Mouse (Mus musculus) intestine, embryonic 15.5 days (tissue): ENCODE data around the gene Tmco5b. TPM values are rescaled to one million over a fixed set of nuclear protein-coding genes. Genes with fewer than 3 reads are reported as not detected.

Source experiments
- ATAC-seq: fragments of 200-750 bp; cut with Nextera tagmentation; 2 replicates; pipeline ENCODE4 v1.8.0; 2017; ENCODE audit warnings: moderate TSS enrichment, moderate library complexity
- H3K27ac ChIP-seq: fragments of 300-500 bp; sonication (generic); 2 replicates; pipeline ENCODE4 v1.5.1; 2015; ENCODE audit warnings: mild to moderate bottlenecking, inconsistent platforms
- H3K27me3 ChIP-seq: fragments of 300-500 bp; sonication (generic); replicated peaks from 2 replicates; pipeline ENCODE4 v1.6.1; 2015; ENCODE audit warnings: inconsistent platforms
- H3K36me3 ChIP-seq: fragments of 300-500 bp; sonication (generic); 2 replicates; pipeline ENCODE4 v1.6.1; 2015; ENCODE audit warnings: inconsistent platforms
- H3K4me1 ChIP-seq: fragments of 300-500 bp; sonication (generic); replicated peaks from 2 replicates; pipeline ENCODE4 v1.6.1; 2015; ENCODE audit warnings: inconsistent platforms
- H3K4me2 ChIP-seq: fragments of 300-500 bp; sonication (generic); replicated peaks from 2 replicates; pipeline ENCODE4 v1.6.1; 2015; ENCODE audit warnings: mild to moderate bottlenecking, inconsistent platforms
- H3K4me3 ChIP-seq: fragments of 300-500 bp; sonication (generic); replicated peaks from 2 replicates; pipeline ENCODE4 v1.5.1; 2015; ENCODE audit warnings: inconsistent platforms
- H3K9ac ChIP-seq: fragments of 300-500 bp; sonication (generic); 2 replicates; pipeline ENCODE4 v1.6.1; 2015; ENCODE audit warnings: inconsistent platforms
- H3K9me3 ChIP-seq: fragments of 300-500 bp; sonication (generic); 2 replicates; pipeline ENCODE4 v1.6.1; 2016; ENCODE audit warnings: inconsistent platforms
- WGBS: fragments of 180-500 bp; shearing (Covaris S2); methylation state at CpG from one replicate; pipeline ENCODE4 v1.1.7; 2015; 5-methylcytosine and 5-hydroxymethylcytosine counted together
- polyA plus RNA-seq: library from polyadenylated mRNA; unstranded; fragments of >200 nt; fragmentation: Nextera tagmentation; extraction: Ambion mirVana; gene quantifications from 2 replicates; pipeline ENCODE4 v1.2.1, GENCODE M21; 2015

Tmco5b gene
- polyA plus RNA-seq: not detected in 2 replicates

DNA sequence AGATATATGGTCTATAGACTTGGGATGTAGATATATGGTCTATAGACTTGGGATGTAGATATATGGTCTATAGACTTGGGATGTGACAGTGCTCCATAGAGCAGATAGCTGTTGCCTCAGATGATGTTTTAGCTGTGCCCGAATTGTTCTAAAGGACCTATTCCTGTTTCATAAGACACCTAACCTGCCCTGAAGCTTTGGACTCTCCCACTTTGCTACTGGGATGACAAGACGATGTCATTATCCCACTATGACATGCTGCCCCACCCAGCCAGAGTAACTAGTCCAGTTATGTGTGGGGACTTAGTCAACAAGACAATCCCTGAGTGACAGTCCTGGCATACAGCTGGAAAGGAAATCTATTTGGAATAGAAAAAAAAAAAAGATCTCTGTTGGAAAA lies at the start of gene Tmco5b:
Gene Tmco5b, plus strand, starts transcription at position 301 of the 400 bp plus-strand sequence.
- ATAC-seq: no peak
- no peaks in the 10 kb centered on the region for H3K9me3 ChIP-seq
- no peak within 1 kb of the TSS for H3K9ac ChIP-seq
- H3K27ac ChIP-seq: no peak within 1 kb of the TSS
- no peak within 1 kb of the TSS for H3K4me3 ChIP-seq
- no peaks in the 10 kb centered on the region for H3K36me3 ChIP-seq
- 84% methylated on average over 2 of the region's 2 CpGs for WGBS
- no peaks in the 10 kb centered on the region for H3K4me1 ChIP-seq
- H3K27me3 ChIP-seq: no peaks in the 10 kb centered on the region
- no peak within 1 kb of the TSS for H3K4me2 ChIP-seq

DNA sequence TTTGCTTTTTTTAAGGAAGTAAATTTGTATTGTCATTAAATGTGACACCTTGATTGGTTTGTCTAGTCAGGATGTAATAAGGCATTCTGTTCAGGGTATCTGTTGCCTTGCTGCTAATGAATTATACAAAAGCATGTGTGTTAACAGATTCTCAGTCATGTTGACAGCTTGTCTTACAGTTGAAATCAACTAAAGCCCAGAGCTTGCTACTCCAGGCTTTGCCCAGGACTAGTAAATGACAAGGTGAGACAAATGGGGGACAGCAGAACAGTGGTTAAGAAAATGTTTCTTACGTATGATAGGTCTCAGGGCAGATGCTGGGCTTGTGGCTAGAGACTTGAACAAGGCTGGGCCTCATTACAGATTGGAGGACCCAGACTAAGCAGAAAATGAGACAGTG lies 48.5 kb upstream of the Tmco5b start:
- Histone ChIP-seq H3K27ac (no peak overlapping the region), H3K36me3 (no peaks in the 10 kb centered on the region), H3K9me3 (no peaks in the 10 kb centered on the region), H3K4me1 (no peaks in the 10 kb centered on the region), H3K4me3 (no peak overlapping the region), H3K9ac (no peak overlapping the region), H3K4me2 (no peak overlapping the region), H3K27me3 (no peaks in the 10 kb centered on the region)
- no peak for ATAC-seq
- 76% methylated on average over 1 of the region's 1 CpGs for WGBS

DNA sequence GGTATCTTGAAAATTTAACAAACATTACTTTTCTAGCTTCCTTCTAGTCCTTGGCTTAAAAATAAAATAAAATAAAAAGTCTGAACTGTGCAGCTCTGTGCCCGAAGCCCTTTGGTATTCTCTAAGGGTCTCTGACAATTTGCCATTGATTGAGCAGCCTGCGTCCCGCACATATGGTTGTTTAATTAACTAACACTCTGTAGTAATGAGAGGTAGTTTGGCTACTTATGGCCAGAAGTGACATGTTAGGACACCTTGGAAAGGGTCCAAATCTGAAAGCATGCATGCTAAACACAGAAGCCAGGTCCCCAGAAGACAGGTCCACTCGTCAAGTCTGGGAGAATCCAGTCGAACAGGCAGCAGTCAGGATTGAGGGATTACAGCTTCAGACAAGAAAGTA lies 46.7 kb upstream of the Tmco5b start:
- Histone ChIP-seq H3K9ac (no peak overlapping the region), H3K36me3 (no peaks in the 10 kb centered on the region), H3K27ac (no peak overlapping the region), H3K4me2 (no peak overlapping the region), H3K9me3 (no peaks in the 10 kb centered on the region), H3K4me1 (no peaks in the 10 kb centered on the region), H3K4me3 (no peak overlapping the region), H3K27me3 (no peaks in the 10 kb centered on the region)
- WGBS: 67% methylated on average over 5 of the region's 5 CpGs
- no peak for ATAC-seq

DNA sequence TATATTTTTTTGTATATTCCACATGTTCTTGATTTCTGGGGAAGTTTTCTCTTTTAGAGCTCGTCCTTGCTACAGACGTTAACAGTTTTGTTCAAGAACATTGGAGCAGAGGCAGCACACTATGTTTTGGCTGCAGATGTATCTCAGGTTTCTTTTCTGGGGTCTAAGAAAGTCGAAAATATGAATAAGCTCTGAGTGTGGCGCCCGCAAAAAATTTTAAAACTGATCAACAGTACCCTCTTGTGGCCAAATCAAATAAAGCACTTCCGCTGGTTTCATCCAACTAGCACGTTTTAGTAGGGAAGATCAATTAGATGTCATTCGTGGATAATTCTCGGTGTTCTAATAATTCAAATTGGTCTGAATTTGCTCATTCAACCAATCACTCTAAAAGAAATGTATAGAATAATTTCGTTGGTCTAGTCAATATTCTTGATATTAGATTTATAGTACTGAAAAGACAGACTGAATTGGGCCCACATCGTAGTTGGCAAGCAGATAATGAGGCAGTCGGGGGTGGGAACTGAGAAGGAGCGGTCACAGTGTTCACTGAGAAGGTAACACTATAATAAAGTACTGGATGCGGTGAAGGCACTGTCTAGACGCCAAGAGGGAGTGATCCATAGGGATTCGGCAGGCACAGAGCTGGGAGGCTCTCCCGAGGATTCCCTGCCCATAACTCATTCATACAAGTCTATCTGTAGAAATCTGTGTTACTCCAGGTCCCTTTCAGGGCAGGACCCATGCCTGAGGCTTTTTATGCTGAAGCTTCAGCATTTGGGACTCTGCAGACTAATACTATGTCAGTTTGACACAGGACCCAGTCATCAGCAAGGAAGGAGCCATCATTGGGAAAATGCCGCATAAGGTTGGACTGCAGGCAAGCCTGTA lies 17.1 kb downstream of the Tmco5b start:
- Histone ChIP-seq H3K9ac (no peak overlapping the region), H3K36me3 (no peaks in the 10 kb centered on the region), H3K4me1 (no peaks in the 10 kb centered on the region), H3K9me3 (no peaks in the 10 kb centered on the region), H3K27me3 (no peaks in the 10 kb centered on the region), H3K4me2 (no peak overlapping the region), H3K4me3 (no peak overlapping the region), H3K27ac (no peak overlapping the region)
- WGBS: 35% methylated on average over 18 of the region's 18 CpGs
- ATAC-seq: 0 out of 2 replicates have a peak, but pooled peaks have one; percentile 23

DNA sequence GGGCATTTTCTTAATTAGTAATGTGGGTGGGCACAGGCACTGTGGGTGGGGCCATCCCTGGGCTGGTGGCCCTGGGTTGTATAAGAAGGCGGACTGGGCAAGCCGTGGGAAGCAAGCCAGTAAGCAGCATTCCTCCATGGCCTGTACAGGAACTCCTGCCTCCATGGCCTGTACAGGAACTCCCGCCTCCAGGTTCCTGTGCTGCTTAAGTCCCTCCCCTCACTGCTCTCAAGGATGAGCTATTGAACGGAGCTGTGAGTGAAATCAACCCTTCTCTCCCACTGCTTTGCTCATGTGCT lies 17.7 kb downstream of the Tmco5b start:
- Histone ChIP-seq H3K36me3 (no peaks in the 10 kb centered on the region), H3K9me3 (no peaks in the 10 kb centered on the region), H3K4me2 (no peak overlapping the region), H3K4me1 (no peaks in the 10 kb centered on the region), H3K9ac (no peak overlapping the region), H3K27ac (no peak overlapping the region), H3K4me3 (no peak overlapping the region), H3K27me3 (no peaks in the 10 kb centered on the region)
- WGBS: 70% methylated on average over 4 of the region's 4 CpGs
- peak; percentile 20; the same call in 1 of the 2 replicates for ATAC-seq

DNA sequence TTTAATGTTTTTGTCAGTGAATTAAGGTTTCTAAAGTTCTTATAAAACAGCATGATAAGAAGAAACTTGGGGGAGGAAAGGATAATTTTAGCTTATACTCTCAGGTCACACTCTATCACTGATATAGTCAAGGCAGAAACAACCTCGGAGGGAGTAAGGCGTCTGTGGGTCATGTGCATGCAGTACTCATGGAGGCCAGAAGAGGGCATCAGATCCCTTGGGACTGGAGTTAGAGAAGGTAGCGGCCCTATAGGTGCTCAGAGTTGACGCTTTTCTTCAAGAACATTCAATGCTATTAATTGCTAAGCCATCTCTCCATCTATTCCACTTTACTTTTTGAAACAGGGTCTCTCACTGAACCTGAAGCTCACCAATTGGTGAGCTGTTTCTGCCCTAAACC lies 19.8 kb downstream of the Tmco5b start:
- H3K9ac ChIP-seq: no peak overlapping the region
- no peak overlapping the region for H3K4me2 ChIP-seq
- H3K27me3 ChIP-seq: no peaks in the 10 kb centered on the region
- H3K36me3 ChIP-seq: no peaks in the 10 kb centered on the region
- peak; percentile 76 for ATAC-seq
- H3K9me3 ChIP-seq: no peaks in the 10 kb centered on the region
- no peak overlapping the region for H3K4me3 ChIP-seq
- H3K4me1 ChIP-seq: no peaks in the 10 kb centered on the region
- no peak overlapping the region for H3K27ac ChIP-seq
- 5% methylated on average over 4 of the region's 4 CpGs for WGBS

DNA sequence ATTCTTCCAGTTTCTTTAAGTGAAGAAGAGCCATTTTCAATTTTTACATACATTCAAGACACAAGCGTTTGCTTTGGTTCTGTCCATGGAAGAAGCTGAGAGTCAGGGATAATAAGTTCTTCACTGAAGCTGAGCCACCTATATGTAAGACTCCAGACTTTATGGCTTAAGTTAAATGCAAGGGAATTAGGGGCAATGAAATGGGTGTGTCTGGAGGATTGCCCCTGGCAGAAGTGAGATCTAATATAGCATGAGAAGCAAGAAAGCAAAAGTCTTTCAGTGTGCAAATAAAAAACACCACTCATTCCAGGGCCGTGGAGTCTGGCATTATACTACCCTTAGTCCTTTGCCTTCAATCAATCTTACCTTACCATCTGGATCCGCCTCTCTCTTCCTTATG lies 25.7 kb downstream of the Tmco5b start:
- Histone ChIP-seq H3K4me1 (no peaks in the 10 kb centered on the region), H3K27me3 (no peaks in the 10 kb centered on the region), H3K27ac (no peak overlapping the region), H3K4me2 (no peak overlapping the region), H3K4me3 (no peak overlapping the region), H3K9me3 (no peaks in the 10 kb centered on the region), H3K36me3 (no peaks in the 10 kb centered on the region), H3K9ac (no peak overlapping the region)
- 63% methylated on average over 3 of the region's 3 CpGs for WGBS
- ATAC-seq: peak; percentile 65

DNA sequence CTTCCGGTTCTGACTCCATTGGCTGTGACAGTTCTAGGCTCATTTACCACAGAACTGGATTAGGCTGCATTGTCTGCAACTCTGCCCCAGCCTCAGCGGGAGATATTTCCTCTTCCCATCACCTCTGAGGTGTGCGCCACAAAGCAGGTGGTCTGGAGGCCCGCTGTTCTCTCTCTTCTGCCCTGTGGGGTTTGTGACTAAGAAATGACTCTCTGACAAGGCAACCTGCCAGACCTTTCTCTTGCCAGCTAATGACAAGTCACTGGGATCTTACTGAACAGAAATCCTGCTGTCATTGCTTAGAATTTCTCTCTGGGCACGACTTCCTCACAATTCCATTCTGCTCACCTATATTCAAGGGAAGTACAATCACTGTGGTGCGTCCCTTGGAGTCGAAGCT lies 37.5 kb downstream of the Tmco5b start:
- Histone ChIP-seq H3K9ac (no peak overlapping the region), H3K9me3 (no peaks in the 10 kb centered on the region), H3K27me3 (no peaks in the 10 kb centered on the region), H3K36me3 (no peaks in the 10 kb centered on the region), H3K27ac (no peak overlapping the region), H3K4me2 (no peak overlapping the region), H3K4me3 (no peak overlapping the region), H3K4me1 (0 out of 2 replicates have a peak, but pooled peaks cover 3% of the 10 kb centered on the region)
- ATAC-seq: no peak
- 41% methylated on average over 7 of the region's 7 CpGs for WGBS

DNA sequence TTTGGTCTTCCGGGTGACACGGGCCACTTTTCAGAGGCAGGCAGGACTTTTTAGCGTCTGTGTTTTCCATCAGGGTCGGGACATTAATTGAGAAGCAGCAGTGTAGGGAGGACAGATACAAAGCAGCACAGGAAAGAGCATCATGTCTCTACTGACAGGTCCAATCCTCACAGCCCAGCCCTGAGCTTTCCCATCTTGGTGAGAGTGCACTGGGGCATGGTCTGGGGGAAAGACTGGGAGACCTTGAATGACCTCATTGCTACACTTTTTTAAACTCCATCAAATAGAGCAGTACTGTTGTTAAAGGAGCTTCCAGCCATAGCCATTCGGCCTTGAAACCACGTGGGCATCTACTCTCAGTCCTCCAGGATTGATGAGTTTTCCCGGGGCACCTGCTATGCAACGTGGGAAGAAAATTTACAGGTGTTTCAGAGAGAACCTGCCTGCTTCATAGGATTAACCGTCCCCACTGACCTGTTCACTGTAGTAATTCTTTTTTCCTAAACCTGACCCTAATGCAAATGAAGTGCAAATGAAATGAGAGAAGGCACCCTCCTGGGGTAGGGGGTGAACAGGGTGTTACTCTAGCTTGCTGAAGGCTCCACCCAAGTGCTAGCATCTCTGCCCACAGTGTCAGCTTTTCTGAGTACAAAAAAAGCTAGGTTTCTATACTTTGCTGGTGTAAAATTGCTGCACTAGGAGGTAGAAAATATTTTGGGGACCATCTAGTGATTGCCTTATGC lies 48.4 kb downstream of the Tmco5b start:
- Histone ChIP-seq H3K9ac (no peak overlapping the region), H3K4me2 (no peak overlapping the region), H3K4me1 (no peaks in the 10 kb centered on the region), H3K27ac (no peak overlapping the region), H3K9me3 (no peaks in the 10 kb centered on the region), H3K27me3 (no peaks in the 10 kb centered on the region), H3K4me3 (no peak overlapping the region), H3K36me3 (no peaks in the 10 kb centered on the region)
- WGBS: 47% methylated on average over 9 of the region's 9 CpGs
- ATAC-seq: no peak

DNA sequence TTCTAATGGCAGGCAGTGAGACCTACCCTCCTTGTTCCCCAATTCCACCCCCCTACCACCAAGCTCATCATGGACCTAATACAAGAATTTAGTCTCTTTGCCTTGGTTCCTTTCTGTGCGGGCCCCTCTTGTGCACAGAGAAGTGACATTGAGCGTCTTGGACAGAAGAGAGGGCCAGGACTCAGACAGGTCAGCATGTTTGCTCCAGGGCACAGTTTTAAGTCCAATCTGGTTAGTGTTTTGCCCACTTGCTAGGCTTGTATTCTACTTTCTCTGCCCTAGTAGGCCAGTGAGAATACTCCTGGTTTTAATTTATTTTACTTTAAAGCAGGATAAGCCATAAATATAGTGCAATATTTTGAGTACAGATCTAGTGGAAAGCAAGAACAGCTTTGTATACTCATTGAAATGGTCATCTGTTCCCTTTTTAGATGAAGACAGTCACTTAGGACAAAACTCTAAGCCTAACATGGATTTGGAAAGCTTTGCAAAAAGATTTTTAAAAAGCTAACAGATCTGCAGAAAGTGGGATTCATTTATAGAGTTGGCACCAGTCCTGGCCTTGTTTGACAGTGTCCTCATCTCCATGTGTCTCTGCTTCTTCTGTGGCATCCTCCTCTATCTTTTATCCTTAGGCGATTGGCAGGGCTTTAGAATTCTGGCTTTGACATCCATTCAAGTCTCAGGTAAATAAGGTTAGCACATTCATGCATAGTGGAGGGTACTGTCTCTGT lies 50.2 kb downstream of the Tmco5b start:
- no peaks in the 10 kb centered on the region for H3K27me3 ChIP-seq
- no peaks in the 10 kb centered on the region for H3K4me1 ChIP-seq
- H3K4me2 ChIP-seq: no peak overlapping the region
- no peak overlapping the region for H3K4me3 ChIP-seq
- no peak overlapping the region for H3K27ac ChIP-seq
- H3K36me3 ChIP-seq: no peaks in the 10 kb centered on the region
- no peak for ATAC-seq
- WGBS: 91% methylated on average over 3 of the region's 3 CpGs
- H3K9me3 ChIP-seq: no peaks in the 10 kb centered on the region
- H3K9ac ChIP-seq: no peak overlapping the region

DNA sequence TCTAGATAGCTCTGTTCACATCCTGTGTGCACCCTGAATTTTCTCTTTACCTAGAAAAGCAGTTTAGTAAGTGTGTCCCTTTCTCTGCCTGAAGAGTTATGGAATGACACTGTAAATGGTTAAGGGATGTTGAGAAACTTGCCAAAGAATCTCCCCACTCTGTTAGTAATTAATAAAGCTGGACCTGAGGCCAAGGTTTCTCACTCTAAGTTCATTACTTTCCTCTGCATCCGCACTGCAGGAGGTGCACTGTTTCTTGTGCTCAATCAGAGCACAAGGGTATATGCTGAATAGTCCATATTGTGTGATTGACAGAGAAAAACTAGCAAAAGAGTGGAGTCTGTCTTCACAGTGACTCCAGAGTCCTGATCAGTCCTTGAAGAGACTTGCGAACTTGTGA lies 59.0 kb downstream of the Tmco5b start:
- H3K27ac ChIP-seq: no peak overlapping the region
- H3K9ac ChIP-seq: no peak overlapping the region
- H3K4me3 ChIP-seq: no peak overlapping the region
- H3K36me3 ChIP-seq: no peaks in the 10 kb centered on the region
- no peaks in the 10 kb centered on the region for H3K4me1 ChIP-seq
- ATAC-seq: no peak
- H3K4me2 ChIP-seq: no peak overlapping the region
- 84% methylated on average over 2 of the region's 2 CpGs for WGBS
- no peaks in the 10 kb centered on the region for H3K27me3 ChIP-seq
- no peaks in the 10 kb centered on the region for H3K9me3 ChIP-seq
